Mouse (Mus musculus) MEL-GATA-1-ER (cell line): ENCODE data around the gene Fer1l4.

ENCODE experiments used
- DNase-seq: peaks from one replicate; pipeline ENCODE4 v3.0.0-alpha.2; 2012; ENCODE audit warnings: low read depth; ENCODE audit errors: extremely low read depth

Fer1l4 gene

DNA sequence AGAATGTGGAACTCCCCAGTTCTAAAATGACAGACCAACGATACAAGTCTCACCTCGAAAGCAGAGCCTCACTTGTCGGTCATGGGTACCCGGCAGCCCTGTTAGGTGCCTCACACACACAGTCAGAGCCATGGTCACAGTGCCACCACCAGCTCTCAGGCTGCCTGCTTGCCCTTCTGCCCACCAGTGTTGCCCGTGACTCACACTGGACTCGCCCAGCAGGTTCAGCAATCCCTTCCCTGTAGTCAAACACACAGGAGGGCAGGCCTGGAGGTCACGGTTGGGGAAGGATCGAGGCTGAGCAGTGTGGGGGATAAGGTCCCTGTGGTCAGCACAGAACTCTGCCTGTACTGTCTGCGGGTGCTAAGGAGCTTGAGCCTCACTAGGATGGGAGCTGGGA lies at the start of gene Fer1l4:
Gene Fer1l4 (minus strand): TSS at position 132 of the 400 bp plus-strand sequence.
- DNase-seq = no peak

DNA sequence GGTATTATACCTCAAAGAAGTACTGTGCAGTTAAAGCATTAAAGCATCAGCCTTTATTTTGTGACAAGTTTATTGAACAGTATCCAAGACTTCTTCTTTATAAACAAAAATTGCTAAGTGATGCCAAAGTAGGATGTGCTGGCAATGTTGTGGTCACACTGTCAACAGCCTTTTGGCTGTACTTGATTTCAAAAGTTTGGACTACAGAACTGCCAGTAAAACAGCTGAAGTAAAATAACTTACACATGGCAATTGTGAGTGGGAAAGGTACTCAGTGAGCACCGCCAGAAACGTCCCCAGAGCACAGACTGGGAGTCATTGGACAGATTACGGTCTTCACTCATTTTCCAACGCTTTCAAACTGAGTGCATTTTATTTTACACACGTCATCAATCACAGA lies 39.2 kb upstream of the Fer1l4 start:
- DNase-seq = no peak

DNA sequence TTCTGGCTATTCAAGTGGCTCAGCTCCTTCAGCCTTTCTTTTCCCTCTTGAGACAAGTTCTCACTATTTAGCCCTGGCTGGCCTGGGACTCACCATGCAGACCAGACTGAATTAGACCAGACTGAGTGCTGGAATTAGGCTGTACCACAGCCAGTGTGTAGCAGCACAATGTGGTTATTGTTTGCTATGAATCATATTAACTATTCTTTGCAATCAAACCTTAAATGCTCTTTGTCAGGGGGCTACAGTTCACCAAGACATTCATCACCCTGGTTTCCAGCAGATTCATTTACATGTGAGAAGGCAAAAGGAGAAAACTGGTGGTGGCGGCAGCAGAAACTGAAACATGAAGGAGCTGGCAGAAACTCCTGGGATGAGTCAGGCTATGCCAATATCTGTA lies 37.1 kb upstream of the Fer1l4 start:
- no peak for DNase-seq

DNA sequence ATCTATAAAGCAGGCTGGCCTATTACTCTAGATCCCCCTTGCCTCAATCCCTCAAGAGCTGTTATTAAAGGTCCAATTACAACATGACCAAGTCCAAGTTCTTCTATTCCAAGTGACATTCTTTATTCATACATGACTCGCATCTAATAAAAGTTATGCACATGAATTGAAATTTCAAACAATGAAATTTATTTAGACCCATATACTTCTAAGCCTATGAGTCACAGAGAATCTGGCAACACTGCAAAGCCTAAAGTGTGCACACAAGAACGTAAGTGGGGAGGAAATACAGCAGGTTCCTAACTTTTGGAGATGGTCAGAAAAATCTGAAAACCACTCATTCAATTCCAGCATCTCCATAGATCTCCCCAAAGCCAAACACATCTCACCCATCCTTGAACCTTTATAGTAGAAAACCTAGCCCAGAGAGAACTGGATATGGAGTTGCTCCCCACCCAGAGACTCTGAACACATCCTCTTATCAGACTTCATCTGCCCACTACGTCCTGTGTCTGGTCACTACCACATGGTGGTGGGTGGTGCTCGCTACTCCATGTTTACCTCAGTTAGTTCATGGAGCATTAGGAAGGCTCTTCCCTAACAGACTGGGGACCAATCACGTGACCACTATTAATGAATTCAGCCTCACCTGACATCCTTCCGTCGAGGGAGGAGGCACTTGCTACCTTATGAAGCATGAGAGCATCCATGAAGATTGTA lies 34.8 kb upstream of the Fer1l4 start:
- no peak for DNase-seq

DNA sequence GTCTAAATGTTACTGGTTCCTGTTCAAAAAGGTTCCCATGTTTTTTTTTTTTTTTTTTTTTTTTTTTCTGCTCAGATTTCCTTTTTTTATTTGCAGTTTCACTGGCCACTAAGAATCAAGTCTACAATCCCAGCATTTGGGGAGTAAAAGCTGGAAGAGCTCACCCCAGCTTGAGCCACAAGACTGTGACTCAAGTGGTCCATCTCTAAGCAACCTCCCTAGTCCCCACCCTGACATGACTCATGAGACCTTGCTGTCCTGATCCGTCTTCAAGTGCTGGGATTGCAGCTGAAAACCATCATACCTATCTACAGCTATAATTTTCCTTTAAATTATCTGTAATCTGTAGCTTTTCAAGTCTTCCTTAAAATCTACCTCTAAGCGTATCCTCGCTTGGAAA lies 31.8 kb upstream of the Fer1l4 start:
- DNase-seq = no peak

DNA sequence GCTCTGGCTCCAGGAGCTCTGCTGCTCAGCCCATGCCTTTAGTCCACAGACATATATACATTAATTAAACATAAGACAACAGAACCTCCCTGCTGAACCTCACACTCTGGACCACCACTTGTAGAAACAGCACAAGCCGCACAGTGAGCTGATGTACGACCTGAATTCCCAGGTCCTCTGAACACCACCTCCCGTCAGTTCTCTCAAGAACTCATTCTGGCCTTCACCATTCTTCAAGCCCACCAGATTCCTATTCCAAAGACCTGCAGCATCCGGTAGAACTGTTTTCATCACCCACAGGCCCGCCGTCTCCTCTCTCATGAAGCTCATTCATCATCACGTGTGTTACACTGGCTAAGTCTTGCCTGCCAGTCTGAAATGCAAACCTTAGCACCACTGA lies 27.6 kb upstream of the Fer1l4 start:
- no peak for DNase-seq

DNA sequence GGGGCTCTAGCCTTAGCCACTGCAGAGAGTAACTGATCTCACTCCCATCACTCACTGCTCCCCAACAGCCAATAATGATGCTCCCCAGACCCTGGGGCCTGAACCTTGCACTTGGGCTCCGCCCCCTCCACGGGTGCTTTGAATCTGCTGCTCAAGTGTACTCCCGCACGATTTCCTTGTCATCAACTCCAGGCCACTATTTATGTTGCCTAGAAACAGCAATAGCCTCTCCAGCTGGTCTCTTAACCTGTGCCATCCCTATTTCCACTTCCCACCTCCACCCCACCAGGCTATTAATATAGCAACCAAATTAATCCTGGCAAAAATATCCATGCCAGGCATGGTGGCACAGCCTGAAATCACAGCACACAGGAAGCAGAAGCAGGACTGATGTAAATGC lies 26.9 kb upstream of the Fer1l4 start:
- DNase-seq = no peak

DNA sequence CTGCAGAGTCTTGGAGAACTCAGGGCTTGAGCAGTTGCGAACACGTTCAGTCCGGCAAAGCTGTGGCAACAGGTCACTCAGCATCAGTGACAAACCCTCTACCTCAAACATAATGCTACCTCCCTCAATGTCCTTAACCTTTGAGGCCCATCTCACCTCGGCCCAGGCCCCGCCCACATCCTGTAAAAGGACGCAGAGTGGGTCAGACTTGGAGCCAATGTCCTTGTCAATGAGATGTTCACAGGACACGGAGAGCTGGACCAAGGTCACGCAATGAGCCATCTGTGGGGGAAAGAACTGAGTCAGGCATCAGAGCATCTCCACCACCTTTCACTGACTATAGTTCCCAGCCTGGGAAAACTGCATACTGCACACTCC lies 26.4 kb upstream of the Fer1l4 start:
- DNase-seq = no peak

DNA sequence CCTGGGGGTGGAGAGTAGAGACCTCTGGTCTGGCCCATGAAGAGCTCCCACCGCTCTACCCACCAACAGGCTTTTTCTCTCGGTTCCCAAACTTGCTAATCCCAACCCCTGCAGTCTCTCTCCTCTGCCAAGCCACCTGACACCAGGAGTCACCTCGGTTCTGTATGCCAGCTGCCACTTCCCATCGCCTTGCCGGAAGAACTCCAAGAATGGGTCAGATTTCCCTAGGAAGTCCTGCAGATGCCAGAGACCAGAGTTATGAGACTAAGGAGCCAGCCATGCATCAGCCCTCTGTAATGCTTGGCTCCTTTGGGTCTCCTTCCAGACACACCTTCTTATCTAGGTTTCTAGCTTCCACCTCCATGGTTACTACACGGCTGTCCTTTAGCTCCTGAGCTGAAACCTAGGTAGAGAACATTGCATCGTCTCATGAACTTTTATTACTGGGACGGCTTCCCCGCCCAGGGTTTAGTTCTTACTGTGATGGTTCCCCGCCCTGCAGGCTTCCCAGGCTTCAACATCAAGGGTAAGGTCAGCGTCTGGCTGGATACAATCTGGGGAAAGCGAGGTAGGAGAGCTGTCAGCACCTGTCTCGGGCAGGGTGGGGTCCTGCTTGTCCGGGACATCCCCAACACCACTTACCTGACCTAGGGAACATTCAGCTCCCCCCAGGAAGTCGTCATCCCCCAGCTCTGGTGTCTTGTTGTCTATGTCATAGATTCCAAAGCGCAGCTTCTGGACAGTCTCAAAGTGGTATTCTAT lies 25.9 kb upstream of the Fer1l4 start:
- DNase-seq = no peak

DNA sequence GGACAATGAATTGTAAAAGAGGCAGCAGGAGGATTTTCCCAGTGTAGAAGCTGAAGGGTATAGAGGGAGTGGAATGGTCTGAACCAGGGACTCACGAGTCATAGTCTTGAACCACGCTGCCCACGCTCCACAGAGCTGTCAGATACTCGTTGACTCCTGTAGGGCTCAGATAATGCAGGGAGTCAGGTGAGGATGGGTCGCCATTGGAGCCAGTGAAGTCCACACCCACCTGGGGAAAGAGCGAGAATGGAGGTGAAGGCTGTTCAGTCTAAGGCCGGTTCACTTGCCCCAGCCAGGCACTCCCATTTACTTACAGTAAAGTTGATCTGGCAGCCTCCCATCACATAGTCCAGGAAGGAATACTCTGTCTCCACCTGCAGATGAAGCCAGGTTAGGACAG lies 24.7 kb upstream of the Fer1l4 start:
- no peak for DNase-seq

DNA sequence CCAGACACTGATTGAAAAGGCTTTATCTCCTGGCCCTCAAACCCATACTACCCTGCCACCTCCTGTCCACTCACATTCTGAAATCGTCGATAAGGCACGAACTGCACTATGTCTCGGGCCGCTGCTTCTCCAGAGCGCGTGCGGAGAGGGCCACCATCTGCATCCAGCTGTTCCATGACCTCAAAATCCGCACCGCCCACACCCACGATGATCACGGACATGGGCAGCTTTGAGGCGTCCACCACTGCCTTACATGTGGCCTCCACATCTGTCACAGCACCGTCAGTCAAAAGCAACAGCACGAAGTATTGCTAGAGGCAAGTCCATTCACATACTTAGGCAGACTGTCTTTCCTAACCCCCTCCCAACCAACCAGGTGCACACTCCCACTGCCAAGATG lies 21.0 kb upstream of the Fer1l4 start:
- DNase-seq = no peak

DNA sequence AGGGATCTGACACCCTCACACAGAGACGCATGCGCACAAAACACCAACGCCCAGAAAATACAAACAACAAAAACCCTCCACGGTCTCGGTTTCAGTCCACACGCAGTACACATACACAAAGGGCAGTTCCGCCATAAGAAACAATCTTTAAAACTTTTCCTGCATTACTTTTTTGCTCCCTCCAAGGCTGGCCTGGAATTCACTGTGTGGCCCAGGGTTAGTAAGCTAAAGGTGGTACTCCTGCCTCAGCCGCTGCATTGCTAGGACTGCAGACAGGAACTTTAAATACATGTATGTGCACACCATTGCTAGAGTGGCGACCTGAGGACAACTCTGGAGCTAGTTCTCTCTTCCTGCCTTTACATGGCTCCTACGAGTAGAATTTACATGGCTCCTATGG lies 18.5 kb upstream of the Fer1l4 start:
- DNase-seq = no peak

DNA sequence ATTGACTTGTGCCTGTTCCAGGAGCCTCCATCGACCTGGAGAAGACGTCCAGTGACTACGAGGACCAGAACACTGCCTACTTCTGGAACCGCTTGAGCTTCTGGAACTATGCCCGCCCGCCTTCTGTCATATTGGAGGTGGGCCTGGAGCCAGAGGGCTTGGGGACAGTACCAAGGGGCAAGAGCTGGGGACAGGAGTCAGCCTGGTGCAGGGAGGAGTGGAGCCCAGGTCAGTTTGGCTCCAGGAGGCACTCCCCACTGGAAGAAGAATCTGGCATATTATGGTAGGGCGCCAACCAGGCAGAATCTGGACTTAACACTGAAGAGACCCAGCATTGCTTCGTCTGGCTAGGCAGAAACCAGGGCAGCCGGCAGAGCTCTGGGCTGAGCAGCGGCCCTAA lies 15.2 kb upstream of the Fer1l4 start:
- DNase-seq = no peak

DNA sequence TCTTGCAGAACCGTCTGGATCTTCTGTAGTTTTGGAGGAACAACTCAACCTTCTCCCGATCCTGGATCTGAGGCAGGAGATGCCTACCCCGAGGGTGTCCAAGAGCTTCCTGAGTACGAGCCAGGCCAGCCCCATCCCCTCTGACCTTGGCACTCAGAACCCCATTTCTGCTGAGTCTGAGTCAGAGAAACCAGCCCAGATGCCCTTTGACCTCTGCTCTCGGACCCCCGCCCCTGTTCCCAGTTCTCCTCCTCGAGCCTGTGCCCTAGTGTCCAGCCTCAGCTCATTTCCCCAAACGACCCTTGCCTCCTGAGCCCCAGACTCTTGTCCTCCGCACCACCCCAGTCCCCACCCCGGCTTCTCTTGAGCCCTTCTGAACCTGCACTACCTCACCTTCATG lies 13.4 kb upstream of the Fer1l4 start:
- DNase-seq = no peak

DNA sequence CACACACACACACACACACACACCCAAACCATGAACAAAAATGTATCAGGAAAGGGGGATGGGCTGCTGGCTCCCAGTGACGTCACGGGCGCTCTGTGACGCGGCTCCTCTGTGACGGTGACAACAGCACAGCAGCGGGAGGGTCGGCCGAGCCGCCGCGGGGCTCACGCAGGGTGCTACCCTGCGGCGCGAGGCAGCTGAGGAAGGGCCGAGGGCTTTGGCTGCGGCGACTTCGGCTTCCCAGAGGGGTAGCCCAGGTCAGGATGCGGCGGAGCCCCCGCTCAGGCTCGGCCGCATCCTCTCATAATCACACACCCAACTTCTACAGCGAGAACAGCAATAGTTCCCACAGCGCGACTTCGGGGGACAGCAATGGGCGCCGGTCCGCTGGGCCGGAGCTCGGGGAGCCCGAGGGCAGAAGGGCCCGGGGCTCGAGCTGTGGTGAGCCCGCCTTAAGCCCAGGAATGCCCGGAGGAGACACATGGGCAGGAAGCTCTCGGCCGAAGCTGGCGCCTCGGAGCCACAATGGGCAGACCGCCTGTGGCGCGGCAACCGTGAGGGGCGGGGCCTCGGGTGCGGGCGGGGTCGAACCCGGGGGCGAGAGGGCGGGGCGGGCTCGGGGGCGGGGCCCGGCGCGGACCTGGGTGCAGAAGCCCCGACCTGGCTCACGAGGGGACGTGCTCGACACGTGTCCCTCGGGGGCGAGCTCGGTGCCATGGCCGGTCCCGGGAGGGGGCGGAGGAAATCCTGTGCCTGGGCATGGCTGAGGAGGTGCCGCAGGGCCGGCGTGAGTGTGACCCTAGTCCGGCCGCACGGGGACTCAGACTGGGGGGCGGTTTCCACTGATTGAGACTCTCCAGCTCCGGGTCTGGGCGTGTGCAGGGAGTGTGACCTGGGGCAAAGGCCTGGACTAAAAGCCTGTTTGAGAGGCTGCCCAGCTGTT lies 12.6 kb upstream of the Fer1l4 start, which contains the start of gene Spag4:
Gene Spag4 (plus strand): TSS at position 77 of the 943 bp plus-strand sequence.
- peak; percentile 46 for DNase-seq

DNA sequence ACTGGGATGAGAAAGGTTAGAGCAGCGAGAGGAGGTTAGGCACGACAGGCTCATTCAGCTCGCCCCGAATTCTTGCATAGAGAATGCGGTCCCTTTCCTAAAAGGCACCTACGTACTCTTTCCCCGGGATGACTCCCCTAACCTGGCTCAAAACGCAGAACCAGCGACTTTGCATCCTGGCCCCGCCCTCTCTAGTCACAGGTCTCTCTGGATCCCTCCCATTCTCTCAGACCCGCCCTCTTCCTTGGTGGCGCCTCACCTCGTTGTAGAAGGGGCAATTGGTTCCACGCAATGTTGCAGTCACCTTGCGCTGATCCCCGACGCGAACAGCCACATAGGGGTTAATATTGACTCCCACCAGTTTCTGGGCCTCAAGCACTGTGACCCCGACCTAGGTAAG lies 4.8 kb downstream of the Fer1l4 start:
- DNase-seq = no peak

DNA sequence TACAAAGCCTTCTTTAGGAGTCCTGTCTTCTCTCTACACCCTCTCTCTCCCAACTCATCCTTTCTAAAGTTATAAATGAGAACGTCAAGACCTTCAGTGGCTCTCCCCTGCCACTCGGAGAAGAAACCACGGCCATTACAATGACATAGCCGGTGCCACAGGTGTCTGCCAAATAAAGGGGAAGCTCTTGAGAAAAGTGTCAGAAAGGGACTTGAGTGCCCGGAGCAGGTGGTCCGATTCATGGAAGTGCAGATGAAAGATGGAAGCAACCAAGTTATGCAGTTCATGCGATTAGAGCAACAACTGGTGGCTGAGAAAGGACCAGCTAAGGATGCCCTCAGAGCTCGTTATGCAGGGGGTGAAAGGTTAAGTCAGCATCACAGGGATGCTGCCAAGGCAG lies 9.8 kb downstream of the Fer1l4 start:
- DNase-seq = no peak

DNA sequence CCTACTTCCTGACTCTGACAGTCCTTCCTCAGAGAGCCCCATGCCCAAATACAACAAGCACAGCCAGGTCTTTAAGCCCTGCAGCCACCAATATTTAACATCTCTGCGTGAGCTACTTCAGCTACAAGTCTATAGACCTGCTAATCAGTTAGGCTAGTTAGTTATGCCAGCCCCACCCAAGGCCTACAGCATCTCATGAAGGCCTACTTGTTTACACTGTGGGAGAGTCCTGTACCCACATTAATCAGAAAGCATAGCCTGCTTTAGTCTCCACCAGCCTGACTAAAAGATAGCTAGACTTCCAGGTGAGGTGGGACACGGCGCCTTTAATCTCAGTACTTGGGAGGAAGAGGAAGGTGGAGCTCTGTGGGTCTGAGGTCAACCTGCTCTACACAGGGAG lies 13.4 kb downstream of the Fer1l4 start:
- DNase-seq = no peak

DNA sequence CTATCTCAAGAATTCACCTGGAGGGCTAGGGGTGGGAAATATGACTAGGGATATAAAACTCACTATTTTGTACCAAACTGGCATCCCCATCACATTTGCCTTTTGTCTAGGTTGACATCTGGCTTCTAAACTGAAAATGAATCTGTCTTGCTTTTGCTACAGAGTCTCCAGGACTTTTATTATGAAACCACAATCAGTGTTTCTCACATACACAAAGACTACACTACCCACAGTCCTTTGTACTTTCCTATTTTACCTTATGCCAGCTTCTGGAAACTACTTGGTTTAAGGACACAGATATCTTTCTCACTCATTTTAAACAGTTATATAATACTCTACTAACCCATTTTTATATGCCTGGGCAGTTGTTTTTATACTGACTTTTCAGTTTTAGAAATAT lies 27.3 kb downstream of the Fer1l4 start:
- no peak for DNase-seq

DNA sequence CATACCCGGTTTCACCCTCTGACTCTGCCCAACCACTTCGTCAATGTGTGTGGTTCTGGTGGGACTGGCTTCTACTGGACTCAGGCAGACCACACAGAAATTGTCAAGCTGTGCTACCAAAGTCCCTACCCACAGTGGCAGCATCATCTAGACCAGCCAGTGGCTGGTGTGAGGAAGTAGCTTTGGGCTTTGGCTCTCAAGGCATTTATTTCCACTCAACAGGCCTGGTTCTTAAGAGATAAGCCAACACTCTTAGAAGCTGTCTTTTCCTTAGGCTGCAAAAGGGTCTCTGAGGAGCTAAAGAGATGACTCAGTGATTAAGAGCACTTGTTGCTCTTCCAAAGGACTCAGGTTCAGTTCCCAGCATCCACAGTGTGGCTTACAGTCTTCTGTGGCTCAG lies 31.0 kb downstream of the Fer1l4 start:
- DNase-seq = peak; percentile 91

DNA sequence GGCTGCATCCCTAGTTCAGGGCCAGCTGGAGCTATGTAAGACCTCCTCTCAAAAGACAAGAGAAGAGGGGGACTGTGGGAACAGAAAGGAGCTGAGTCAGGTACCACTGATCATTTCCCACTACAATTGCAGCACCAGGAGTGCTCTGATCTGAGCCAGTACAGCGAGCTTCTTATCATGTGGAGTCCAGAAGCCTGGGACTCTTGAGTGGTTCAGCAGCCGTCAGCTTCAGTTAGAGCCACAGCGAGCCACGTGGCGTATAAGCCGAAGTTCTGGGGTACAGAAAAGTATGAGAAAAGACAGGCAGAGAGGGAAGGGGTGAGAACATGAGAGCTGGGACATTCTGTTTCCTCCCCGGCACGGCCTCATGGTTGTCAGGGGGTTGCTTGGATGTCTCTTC lies 31.5 kb downstream of the Fer1l4 start:
- DNase-seq = peak; percentile 75

DNA sequence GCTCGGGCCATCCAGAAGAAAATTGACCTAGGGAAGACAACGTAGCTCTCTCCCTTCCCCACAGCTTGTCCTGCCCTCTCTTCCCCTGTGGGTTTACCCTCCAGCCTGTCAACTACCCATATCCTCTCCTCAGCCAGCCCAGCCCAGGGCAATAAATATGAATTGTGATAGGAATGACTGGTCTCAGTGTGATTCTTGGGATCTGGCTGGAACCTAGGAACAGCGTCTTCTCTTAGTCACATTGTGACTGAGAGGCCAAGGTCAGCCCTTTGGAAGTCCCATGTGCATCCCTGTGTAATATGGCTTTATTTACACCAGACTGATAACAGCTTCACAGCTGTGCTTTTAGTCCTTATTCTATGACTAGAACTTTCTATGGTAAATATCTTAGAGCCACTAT lies 34.6 kb downstream of the Fer1l4 start:
- no peak for DNase-seq
